Mouse (Mus musculus): Measurements from ENCODE around the gene Trp53bp1. TPM values are rescaled to one million over a fixed set of nuclear protein-coding genes. Genes with fewer than 3 reads are reported as not detected.

Gene Trp53bp1
- polyA plus RNA-seq, 1 experiment from 2014 or later, result 170 TPM

GRCm38 (mm10) chr2:121178828-121179479, 92.3 kb downstream of the Trp53bp1 start:
- Histone ChIP-seq H3K9me3 (replicated peaks; ENCODE audit: control insufficient read depth, low read length, poor library complexity, severe bottlenecking) (no peaks in the 10 kb centered on the region), H3K4me3 (ENCODE audit: low read depth, low read length) (no peak overlapping the region), H3K27ac (ENCODE audit: low read length) (no peak overlapping the region), H3K4me1 (ENCODE audit: control insufficient read depth, insufficient read depth, low read length) (no peaks in the 10 kb centered on the region), H3K4me2 (ENCODE audit: low read length) (no peak overlapping the region), H3K9ac (ENCODE audit: low read depth, low read length) (no peak overlapping the region), H3K36me3 (ENCODE audit: control insufficient read depth, insufficient read depth, low read length) (peaks cover 30% of the 10 kb centered on the region), H3K27me3 (ENCODE audit: control insufficient read depth, insufficient read depth, low read depth, low read length) (no peaks in the 10 kb centered on the region)
- WGBS, result 98% methylated on average over 3 of the region's 3 CpGs
- ATAC-seq, result no peak

GRCm38 (mm10) chr2:121170980-121171742, 100.0 kb downstream of the Trp53bp1 start, which contains the start of gene Zscan29:
Gene Zscan29, minus strand, starts transcription at chr2:121171125.
- ATAC-seq, result peak; percentile 97
- Histone ChIP-seq H3K9me3 (replicated peaks; ENCODE audit: control insufficient read depth, low read length, poor library complexity, severe bottlenecking) (no peaks in the 10 kb centered on the region), H3K36me3 (ENCODE audit: control insufficient read depth, insufficient read depth, low read length) (peaks cover 11% of the 10 kb centered on the region; the same call in 1 of the 2 replicates), H3K27ac (ENCODE audit: low read length) (peak within 1 kb of the TSS; percentile 83), H3K4me1 (ENCODE audit: control insufficient read depth, insufficient read depth, low read length) (peaks cover 28% of the 10 kb centered on the region), H3K9ac (ENCODE audit: low read depth, low read length) (peak within 1 kb of the TSS; percentile 92), H3K4me2 (ENCODE audit: low read length) (peak within 1 kb of the TSS; percentile 83), H3K4me3 (ENCODE audit: low read depth, low read length) (peak within 1 kb of the TSS; percentile 88), H3K27me3 (ENCODE audit: control insufficient read depth, insufficient read depth, low read depth, low read length) (no peaks in the 10 kb centered on the region)
- under 1% methylated on average over 65 of the region's 66 CpGs for WGBS

GRCm38 (mm10) chr2:121170481-121170971, 100.7 kb downstream of the Trp53bp1 start, which contains the start of gene Tubgcp4:
Gene Tubgcp4, plus strand, starts transcription at chr2:121170654.
- Histone ChIP-seq H3K4me2 (ENCODE audit: low read length) (peak within 1 kb of the TSS; percentile 83), H3K9ac (ENCODE audit: low read depth, low read length) (peak within 1 kb of the TSS; percentile 92), H3K27ac (ENCODE audit: low read length) (peak within 1 kb of the TSS; percentile 83), H3K4me3 (ENCODE audit: low read depth, low read length) (peak within 1 kb of the TSS; percentile 88), H3K36me3 (ENCODE audit: control insufficient read depth, insufficient read depth, low read length) (peaks cover 13% of the 10 kb centered on the region), H3K4me1 (ENCODE audit: control insufficient read depth, insufficient read depth, low read length) (peaks cover 28% of the 10 kb centered on the region), H3K9me3 (replicated peaks; ENCODE audit: control insufficient read depth, low read length, poor library complexity, severe bottlenecking) (no peaks in the 10 kb centered on the region), H3K27me3 (ENCODE audit: control insufficient read depth, insufficient read depth, low read depth, low read length) (no peaks in the 10 kb centered on the region)
- WGBS, result under 1% methylated on average over 36 of the region's 38 CpGs
- peak; percentile 74; the same call in 1 of the 2 replicates for ATAC-seq

- Histone ChIP-seq H3K9me3 (replicated peaks; ENCODE audit: control insufficient read depth, low read length, poor library complexity, severe bottlenecking) (no peaks in the 10 kb centered on the region), H3K9ac (ENCODE audit: low read depth, low read length) (peak overlapping the region; percentile 92), H3K4me3 (ENCODE audit: low read depth, low read length) (peak overlapping the region; percentile 88), H3K4me2 (ENCODE audit: low read length) (peak overlapping the region; percentile 83), H3K27me3 (ENCODE audit: control insufficient read depth, insufficient read depth, low read depth, low read length) (no peaks in the 10 kb centered on the region), H3K27ac (ENCODE audit: low read length) (no peak overlapping the region), H3K4me1 (ENCODE audit: control insufficient read depth, insufficient read depth, low read length) (peaks cover 28% of the 10 kb centered on the region), H3K36me3 (ENCODE audit: control insufficient read depth, insufficient read depth, low read length) (peaks cover 9% of the 10 kb centered on the region)
- WGBS, result 5% methylated on average over 9 of the region's 9 CpGs
- ATAC-seq, result no peak
Observed at GRCm38 (mm10) chr2:121169902-121170301, 101.3 kb downstream of the Trp53bp1 start.

GRCm38 (mm10) chr2:121169173-121169572, 102.0 kb downstream of the Trp53bp1 start:
- Histone ChIP-seq H3K9me3 (replicated peaks; ENCODE audit: control insufficient read depth, low read length, poor library complexity, severe bottlenecking) (no peaks in the 10 kb centered on the region), H3K4me3 (ENCODE audit: low read depth, low read length) (no peak overlapping the region), H3K36me3 (ENCODE audit: control insufficient read depth, insufficient read depth, low read length) (peaks cover 8% of the 10 kb centered on the region), H3K4me1 (ENCODE audit: control insufficient read depth, insufficient read depth, low read length) (peaks cover 28% of the 10 kb centered on the region), H3K4me2 (ENCODE audit: low read length) (peak overlapping the region; percentile 83), H3K27ac (ENCODE audit: low read length) (no peak overlapping the region), H3K9ac (ENCODE audit: low read depth, low read length) (peak overlapping the region; percentile 37), H3K27me3 (ENCODE audit: control insufficient read depth, insufficient read depth, low read depth, low read length) (no peaks in the 10 kb centered on the region)
- 67% methylated on average over 4 of the region's 4 CpGs for WGBS
- ATAC-seq, result no peak

GRCm38 (mm10) chr2:121153100-121153499, 118.1 kb downstream of the Trp53bp1 start:
- Histone ChIP-seq H3K9ac (ENCODE audit: low read depth, low read length) (no peak overlapping the region), H3K27ac (ENCODE audit: low read length) (no peak overlapping the region), H3K27me3 (ENCODE audit: control insufficient read depth, insufficient read depth, low read depth, low read length) (no peaks in the 10 kb centered on the region), H3K36me3 (ENCODE audit: control insufficient read depth, insufficient read depth, low read length) (peaks cover 11% of the 10 kb centered on the region), H3K9me3 (replicated peaks; ENCODE audit: control insufficient read depth, low read length, poor library complexity, severe bottlenecking) (no peaks in the 10 kb centered on the region), H3K4me3 (ENCODE audit: low read depth, low read length) (no peak overlapping the region), H3K4me1 (ENCODE audit: control insufficient read depth, insufficient read depth, low read length) (no peaks in the 10 kb centered on the region), H3K4me2 (ENCODE audit: low read length) (no peak overlapping the region)
- ATAC-seq, result no peak
- 92% methylated on average over 3 of the region's 3 CpGs for WGBS

GRCm38 (mm10) chr2:121149679-121150078, 121.5 kb downstream of the Trp53bp1 start:
- H3K4me2 ChIP-seq (ENCODE audit: low read length), result no peak overlapping the region
- 95% methylated on average over 5 of the region's 5 CpGs for WGBS
- no peak overlapping the region for H3K4me3 ChIP-seq (ENCODE audit: low read depth, low read length)
- no peak overlapping the region for H3K9ac ChIP-seq (ENCODE audit: low read depth, low read length)
- no peak overlapping the region for H3K27ac ChIP-seq (ENCODE audit: low read length)
- H3K36me3 ChIP-seq (ENCODE audit: control insufficient read depth, insufficient read depth, low read length), result peaks cover 11% of the 10 kb centered on the region
- no peak for ATAC-seq
- no peaks in the 10 kb centered on the region for H3K4me1 ChIP-seq (ENCODE audit: control insufficient read depth, insufficient read depth, low read length)
- no peaks in the 10 kb centered on the region for H3K27me3 ChIP-seq (ENCODE audit: control insufficient read depth, insufficient read depth, low read depth, low read length)
- H3K9me3 ChIP-seq (replicated peaks; ENCODE audit: control insufficient read depth, low read length, poor library complexity, severe bottlenecking), result no peaks in the 10 kb centered on the region
